Mouse (Mus musculus) kidney, postnatal 10 days (tissue): ENCODE results near the gene Rsg1.
A peak's percentile ranks its signal among the peaks of the same experiment; 100 is the strongest.

Experiments
- DNase-seq: peaks from one replicate; pipeline ENCODE4 v3.0.0; 2021; ENCODE audit warnings: mixed read lengths

The Rsg1 gene

DNA sequence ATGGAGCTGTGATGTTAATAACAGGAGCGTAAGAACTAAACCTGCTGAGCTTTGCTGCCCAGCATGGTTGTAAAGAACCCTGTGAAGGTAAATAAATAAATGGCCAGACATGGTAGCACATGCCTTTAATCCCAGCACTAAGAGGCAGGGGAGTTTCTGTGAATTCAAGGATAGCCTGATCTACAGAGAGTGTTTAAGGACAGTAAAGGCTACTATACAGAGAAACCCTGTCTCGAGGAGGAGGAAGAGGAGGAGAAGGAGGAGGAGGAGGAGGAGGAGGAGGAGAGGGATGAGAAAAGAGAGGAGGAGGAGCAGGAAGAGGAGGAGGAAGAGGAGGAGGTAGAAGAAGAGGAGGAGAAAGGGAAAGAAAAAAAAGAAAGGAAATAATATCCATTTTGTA is 414 bp upstream of the Rsg1 start:
- no peak for DNase-seq

DNA sequence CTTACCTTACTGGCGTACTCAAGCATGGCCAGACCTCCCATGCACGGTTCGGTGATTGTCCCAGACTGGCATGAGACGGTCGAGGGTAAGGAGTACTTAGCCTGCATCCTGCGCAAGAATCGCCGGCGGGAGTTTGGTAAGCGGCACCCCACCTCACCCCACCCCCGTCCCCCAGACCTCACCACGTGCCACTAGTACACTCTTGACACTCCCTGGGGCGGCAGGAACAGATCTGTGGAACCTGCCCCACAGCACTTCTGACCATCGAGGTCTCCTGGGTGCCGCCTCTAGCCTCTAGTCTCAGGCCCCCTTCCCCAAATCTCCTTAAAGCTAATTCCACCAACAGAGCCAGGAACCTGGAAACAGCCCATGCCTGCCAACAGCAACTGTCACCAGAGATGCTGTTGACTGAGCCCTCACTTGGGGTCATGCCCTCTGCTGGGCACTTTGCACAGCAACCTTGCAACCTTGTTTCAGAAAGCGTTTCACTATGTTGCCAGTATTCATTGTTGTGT is 638 bp downstream of the Rsg1 start:
- peak; percentile 43 for DNase-seq

DNA sequence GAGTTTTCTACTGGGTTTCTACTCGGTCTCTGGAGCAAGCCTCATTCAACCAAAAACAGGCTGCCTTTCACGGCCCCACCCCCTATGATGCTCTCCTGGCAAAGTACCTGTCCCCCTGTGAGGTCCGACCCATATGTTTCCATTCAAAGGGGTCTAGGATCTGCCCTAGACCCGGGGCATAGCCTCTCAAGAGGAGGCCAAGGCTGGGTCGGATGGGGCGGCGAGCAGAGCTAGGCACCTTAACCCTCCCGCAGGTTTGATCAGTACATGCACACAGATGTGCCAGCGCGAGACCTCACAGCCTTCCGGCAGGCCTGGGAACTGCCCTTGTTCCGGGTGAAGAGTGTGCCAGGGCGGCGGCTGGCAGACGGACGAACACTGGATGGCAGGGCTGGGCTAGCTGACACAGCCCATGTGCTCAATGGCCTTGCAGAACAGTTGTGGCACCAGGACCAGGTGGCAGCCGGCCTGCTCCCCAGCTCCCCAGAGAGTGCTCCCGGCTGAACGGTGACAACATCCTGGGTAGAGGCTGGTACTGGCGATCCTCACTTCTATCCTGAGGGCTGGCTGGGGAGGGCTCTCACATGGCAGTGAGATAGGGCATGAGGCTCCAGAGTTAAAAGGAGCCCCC is 5.9 kb downstream of the Rsg1 start:
- DNase-seq = no peak

DNA sequence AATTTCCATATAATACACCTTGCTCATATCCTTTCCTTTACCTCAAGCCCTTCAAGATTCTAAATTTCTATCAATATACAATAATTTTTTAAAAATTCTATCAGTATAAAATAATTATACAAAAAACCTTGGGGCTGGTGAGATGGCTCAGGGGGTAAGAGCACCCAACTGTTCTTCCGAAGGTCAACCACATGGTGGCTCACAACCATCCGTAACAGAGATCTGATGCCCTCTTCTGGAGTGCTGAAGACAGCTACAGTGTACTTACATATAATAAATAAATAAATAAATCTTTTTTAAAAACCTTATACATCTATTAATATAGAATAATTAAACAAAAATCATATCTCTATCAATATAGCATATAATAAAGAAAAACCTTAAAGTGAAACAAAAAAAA is 8.1 kb downstream of the Rsg1 start:
- DNase-seq = no peak

DNA sequence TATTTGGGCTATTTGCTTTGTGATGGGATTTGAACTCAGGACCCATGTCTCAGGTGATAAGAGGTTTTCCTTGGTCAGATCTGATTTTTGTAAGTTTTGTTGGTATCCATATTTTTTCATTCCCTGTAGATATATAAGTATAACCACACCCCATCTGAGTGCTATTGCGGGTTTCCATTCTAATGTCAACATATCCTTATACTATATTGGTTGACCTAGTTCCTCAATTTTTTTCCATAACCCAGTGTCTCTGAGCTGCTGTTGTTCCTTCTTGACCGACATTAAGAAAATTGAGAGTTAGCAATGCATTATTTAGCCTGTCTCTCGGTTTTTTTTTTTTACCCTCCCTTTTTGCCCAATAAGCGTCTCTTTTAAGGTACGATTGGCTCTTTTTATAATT is 9.0 kb downstream of the Rsg1 start:
- no peak for DNase-seq

DNA sequence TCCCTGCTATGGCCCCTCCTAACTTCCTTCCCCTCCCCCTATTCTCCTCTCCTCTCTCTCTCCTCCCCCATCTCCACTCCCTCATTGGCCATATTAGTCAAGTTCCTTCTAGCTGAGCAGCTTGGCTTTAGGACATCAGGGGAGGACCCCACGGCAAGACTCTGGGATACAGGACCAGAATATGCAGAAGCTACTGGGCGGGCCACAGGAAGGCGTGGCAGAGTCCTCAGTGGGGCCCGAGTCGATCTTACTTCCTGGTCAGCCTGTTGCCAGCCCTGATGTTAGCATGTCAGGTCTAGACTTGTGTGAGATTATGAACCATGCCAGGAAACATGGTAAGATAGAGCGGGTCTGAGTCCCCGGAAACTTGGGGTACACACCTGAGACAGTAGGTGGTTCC is 14.9 kb downstream of the Rsg1 start:
- DNase-seq = no peak

DNA sequence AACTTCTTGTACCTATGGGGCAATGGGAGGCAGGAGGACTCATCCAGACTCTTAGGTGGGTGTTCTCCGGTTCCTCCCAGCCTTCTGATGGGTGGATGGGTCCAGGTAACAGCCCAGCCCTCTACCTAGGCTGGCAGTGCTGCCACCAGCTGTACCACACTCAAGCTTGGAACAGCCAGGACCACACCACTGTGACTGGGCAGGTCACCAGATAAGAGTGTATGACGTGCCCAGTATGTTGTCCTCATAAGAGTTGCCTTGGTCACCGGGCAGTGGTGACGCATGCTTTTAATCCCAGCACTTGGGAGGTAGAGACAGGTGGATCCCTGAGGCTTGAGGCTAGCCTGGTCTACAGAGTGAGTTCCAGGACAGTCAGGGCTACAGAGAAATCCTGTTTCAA is 19.4 kb downstream of the Rsg1 start:
- DNase-seq = no peak

DNA sequence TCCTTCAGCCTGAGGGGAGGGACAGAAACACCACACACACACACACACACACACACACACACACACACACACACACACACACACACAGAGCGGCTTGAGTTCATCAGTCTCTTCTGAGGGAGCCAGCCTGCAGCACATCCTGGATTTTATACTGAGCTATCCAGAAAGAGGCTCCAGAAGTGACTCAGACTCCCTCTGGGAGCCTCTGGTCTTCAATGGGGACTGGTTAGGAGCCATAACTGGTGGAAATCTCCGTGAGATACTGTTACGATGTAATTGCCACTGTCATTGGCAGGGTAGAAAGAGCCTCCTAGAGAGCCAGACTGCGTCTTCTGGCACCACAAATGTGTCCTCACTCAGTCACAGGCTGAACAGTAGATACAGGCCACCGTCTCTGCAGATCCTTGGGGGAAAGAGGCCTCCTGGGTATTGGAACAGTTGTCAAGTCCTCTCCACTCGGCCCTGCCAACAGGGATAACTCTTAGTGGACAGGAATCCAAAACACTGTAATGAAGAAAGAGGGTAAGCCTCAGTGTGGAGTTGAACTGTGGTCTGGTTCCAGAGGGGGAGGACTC is 21.9 kb downstream of the Rsg1 start:
- no peak for DNase-seq

DNA sequence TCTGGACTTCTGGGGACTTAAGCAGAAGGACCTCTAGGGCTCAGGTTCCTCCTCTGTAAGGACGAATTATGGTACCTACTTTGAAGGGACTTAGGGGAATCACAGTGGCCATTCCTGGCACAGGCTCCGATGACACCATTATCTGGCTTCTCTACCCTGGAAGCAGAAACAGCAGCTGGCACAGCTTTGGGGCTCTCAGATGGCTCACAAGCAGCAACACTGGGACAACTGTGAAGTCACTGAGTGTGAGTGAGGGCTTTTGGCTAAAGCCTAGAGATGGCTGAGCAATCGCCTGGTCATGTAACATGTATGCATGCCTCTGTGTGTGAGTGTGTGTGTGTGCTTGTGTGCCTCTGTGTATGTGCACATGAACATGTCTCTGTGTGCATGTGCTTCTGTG is 23.1 kb downstream of the Rsg1 start:
- DNase-seq = no peak

DNA sequence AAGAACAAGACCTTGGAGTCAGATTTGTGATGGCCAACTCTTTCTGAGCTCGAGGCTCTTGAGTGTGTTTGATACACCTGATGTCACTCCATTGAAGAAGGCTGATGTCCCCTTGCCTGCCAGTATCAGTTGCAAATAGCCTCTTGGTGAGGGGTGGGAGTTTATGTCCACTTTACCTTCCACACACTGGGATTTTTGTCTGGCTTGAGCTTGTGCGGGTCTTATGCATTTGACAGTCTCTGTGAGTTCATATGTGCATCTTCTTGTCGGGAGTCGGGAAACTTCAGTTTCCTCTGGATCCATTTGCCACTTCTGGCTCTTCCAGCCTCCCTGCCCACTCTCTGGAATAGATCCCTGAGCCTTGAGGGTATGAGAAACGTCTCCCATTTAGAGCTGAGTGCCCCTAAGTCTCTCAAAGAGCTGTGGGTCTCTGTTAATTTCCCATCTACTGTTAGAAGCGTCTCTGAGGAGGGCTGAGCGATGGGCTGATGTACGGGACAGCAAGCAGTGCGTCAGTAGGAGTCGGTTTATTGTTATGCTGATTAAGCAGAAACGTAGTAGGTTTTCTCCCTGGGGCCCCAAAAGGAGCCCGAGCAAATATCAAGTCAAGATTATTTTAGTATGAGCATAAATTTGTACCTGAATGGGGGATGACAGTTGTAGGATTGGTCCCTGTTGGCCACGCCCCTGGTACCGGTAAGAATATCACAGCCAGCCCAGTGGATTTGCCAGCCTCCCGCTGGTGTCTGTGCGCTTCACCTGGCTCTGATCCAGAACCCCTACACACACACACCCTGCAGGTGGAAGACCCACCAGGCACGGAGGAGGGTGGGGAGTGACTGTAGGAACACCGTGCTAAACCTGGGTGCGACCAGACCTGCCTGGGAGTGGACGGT is 25.0 kb downstream of the Rsg1 start:
- DNase-seq = no peak

DNA sequence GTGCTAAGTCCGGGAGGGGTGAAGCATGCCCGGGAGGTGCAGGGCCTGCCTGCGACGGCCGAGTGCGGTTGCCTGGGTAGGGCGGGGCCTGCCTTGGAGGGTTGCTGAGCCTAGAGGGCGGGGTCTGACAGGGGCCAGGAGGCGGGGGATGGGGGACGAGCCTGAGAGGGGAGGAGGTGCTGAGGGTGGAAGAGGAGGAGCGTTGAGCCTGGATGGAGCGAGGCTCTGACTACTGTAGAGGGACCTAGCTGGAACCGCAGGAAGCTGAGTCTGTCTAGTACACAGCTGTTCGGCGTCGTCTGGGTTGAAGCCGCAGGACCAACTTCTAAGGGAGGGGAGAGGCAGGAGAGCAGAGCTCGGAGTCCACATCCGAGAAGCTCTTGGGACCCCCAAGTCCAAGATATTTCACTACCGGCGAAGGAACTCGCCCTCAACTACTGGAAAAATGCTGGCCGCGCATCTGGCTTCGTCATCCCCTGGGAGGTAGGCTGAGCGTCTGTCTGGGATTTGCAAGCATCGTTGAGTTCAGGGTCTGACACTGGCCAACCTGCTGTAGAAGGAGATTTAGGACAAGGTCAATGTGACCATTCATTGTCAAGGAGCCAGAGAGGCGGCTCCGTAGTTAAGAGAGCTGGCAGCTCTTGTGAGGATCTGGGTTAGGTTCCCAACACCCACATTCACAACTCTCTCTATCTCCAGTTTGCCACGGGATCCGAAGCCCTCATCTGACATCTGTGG is 25.8 kb downstream of the Rsg1 start, which contains the start of gene Arhgef19:
Gene Arhgef19, plus strand, starts transcription at position 112 of the 738 bp plus-strand sequence.
- DNase-seq = peak; percentile 95

DNA sequence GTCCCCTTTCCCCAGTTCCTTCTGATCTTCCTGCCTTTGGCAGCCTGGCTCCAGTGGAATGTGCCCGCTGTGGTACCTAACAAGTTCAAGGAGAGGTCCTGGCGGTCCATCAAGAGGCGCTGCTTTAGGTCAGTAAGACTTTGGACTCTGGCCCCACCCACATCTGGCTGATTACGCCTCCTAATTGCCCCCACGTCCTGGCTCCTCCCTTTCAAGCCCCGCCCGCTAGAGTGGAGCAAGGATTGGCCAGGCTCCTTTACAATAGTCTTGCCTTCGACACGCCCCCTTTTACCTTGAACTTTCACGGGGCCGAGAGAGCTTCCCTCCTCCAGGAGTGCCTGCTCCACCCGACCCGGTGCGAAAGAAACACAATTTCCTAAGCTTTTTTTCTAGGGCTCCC is 26.9 kb downstream of the Rsg1 start:
- DNase-seq = peak; percentile 73

DNA sequence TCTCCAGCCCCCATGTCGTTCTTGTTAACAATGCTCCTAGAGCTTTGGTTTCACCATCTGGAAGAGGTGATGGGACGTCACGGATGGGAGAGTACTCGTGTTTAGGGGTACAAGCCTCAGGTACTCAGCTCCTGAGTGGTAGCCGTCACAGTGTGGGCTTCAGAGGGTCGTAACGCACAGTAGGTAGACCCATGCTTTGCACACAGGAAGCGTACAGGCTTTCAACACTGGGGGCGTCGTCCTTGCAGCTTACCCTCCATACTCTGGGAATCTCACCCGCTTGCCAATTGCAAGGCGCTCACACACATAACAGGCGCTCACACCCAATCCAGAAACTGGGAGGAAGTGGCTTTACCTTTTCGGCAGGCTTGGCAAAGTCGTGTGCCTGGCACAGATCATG is 28.1 kb downstream of the Rsg1 start:
- DNase-seq = no peak

DNA sequence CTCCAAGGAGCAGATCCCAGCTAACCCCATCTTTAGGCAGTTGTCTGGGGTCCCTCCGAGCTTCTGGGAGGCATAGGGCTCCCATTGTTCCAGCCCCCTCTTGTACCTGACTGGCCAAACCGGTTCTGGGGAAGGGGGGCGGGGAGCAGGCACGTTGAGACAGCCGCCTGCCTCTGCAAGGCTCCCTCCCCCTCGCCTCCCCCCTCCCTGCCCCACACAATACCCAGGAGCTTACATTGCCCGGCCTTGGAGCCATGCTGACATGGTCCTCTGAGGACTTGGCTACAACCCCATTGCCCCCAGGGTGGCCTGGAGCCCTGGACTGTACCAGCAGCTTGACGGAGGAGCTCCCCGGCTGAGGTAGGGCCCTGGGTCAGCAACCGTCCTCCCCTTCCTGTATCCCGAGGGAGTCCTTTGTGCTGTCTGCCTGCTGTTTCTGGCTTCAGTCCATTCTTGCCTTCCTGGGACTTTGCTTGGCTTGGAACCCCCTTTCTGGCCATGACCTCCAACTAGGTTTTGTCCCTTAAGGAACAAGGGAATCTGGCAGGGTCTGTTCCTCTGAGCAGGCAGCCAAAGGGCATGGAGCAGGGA is 29.0 kb downstream of the Rsg1 start:
- peak; percentile 67 for DNase-seq

DNA sequence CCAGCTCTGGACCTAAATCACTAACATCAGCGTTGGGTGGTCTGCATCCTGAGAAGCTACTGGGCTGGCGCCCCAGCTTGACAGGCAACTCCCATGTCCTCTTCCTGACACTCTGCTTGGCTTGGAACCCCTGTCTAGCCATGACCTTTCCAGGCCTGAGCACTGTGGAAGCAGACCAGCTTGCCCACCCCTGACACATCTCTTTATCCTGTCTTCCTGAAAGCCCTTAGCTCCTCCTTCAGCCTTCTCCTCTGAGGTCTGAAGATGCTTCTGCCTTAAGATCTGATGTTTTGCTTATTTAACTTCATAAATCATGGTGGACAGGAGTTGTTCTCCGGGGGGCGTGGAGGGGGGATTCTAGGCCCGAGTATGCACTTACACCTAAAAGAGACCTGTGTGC is 29.9 kb downstream of the Rsg1 start:
- DNase-seq = no peak

DNA sequence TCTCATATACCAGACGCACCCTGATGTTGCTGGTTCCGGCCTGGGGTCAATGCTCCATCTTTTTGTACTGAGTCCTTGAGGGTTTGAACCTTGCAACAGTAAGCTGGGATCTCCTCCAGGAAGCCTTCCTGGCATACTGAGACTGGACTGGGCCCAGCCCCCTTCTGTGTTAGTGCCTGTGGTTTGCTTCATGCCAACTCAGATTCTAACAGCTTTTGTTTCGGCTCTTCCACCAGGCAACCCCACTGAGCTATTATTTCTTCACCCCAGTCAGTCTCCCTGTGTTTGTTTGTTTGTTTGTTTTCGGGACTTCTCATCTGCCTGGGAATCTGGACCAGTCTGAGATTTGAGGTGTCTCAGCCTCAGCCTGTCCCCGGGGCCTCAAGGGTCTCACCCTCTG is 30.6 kb downstream of the Rsg1 start:
- no peak for DNase-seq

DNA sequence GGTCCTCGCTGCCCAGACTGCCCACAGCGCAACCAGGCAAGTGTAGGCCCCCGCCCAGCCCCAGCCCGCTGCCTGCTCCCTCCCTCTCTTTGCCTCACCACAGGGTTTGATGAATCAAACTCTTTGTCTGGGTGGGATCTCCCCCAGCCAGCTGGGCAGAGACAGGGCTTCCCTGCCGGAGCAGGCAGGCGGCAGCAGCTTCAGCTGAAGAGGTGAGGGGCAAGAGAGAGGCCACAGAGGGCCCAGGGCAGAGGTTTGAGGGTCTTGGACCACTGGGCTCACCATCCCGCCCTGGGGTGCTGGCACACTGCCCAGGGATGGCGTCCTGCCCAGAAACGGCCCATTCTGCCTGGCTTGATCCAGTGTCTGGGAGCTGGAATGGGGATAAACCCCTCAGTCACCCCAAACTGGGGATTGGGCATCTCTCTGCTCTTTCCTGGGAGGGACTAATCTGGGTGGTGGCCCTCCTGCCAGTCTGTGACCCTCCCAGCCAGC is 31.2 kb downstream of the Rsg1 start:
- DNase-seq = peak; percentile 79

DNA sequence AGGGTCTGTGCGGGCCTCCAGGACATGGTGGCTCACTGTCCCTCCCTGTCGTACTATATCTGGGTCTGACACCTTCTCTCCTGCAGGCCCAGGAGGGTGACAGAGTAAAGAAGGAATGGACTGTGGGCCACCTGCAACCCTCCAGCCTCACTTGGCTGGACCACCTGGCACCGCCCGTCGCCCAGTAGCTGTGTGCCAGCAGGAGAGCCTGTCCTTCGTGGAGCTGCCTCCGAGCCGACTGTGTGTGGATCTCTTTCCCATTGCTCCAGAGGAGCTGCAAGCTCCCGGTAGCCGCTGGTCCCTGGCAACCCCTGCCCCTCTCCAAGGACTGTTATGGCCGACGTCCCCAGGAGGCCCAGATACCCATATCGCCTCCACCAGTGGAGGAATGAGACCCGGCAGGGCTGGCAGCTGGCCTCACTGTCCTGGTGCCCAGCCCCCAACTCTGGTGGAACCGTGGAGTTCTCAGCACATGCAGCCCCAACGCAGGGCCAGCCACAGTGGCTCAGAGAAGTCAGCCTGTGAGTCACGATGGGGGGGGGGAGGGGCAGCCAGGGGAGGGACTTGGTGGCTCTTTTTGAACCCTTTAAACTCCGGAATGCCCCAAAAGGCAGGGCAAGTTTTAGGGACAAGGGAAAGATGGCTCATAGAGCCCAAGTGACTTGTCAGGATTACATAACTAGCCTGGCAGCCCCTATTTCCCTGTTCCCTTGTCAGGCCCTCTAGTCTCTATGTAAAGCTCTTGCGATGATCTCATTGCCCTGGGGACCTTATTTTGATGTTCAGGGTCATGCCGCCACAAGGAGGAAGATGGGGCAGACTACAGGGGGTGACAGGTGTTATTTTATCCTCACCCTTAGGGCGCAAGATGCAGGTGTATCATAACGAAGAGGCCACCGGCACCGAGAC is 32.6 kb downstream of the Rsg1 start:
- DNase-seq = no peak

DNA sequence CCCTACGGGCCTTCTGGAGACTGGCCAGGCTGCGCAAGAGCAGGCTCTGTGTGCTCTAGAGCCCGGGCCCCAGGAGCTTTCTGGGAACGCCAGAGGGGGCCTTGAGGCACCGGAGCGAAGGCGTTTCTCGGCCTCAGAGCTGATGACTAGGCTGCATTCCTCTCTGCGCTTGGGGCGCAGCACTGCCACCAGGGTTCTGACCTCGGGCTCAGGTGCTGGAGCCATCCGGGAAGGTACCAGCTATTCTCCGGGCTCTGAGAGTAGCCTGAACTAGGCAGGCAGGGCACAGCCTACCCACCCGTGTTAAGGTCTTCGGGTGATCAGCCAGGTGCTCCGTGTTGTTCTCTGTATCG is 33.2 kb downstream of the Rsg1 start:
- DNase-seq = no peak

DNA sequence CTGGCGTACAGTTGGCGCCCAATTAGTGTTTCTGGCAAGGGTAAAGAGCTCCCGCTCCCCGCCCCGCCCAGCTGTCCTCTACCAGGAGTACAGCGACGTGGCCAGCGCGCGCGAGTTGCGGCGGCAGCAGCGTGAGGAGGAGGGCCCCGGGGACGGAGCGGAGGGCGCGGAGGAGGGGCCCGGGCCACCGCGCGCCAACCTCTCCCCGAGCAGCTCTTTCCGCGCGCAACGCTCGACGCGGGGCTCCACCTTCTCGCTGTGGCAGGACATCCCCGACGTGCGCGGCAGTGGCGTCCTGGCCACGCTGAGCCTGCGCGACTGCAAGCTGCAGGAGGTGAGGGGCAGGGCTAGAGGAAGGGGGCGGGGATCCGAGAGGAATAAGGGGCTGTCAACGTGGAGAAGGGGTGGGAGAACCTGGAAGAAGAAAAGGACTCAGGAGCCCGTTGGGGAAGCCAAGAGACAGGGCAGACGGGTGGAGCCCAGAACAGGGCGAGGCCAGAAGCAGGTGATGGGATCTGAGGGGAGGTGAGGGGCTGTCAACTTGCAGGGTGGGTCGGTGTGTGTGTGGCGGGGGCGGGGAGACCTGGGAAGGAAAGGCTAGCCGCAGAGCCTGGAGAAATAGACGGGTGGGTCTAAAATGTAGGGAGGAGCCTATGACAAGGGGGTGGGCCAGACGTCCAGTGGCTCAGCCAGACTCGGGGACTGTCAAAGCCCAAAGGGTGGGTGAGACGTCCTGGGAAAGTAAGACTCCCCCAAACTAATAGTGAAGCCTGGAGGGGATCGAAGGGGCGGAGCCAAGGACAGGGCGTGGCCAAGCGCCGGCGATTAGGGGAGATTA is 34.2 kb downstream of the Rsg1 start:
- DNase-seq = peak; percentile 64

DNA sequence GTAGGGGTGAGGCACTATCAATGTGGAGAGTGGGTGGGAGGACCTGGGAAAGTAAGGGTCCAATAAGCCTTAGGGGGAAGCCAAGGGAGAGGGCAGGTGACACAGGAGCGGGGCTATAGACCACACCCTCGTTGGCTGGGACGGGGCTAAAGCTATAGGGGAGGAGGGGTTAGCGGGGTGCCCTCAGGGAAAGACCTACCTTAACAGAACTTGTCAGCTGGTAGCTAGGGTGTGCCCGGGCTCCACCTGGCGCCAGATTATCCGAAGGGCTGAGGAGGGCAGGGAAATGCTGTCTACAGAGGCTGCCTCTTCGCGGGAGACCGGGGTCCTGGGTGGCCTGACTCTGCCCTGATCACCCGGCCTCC is 34.8 kb downstream of the Rsg1 start:
- DNase-seq = no peak
